Mouse (Mus musculus): ENCODE measurements around the gene Pcnp.

The Pcnp gene

GRCm38 (mm10) chr16:56036501-56036900, 7.0 kb upstream of the Pcnp start:
- in situ Hi-C loops (cut with MboI): no loop called here

- in situ Hi-C loops (cut with MboI): no loop called here
Observed at GRCm38 (mm10) chr16:56034566-56034965, 5.0 kb upstream of the Pcnp start.

GRCm38 (mm10) chr16:56028722-56029551, 602 bp downstream of the Pcnp start:
- in situ Hi-C loops (cut with MboI): no loop called here

GRCm38 (mm10) chr16:56027854-56028629, 1.5 kb downstream of the Pcnp start:
- in situ Hi-C loops (cut with MboI): no loop called here

- in situ Hi-C loops (cut with MboI): no loop called here
Observed at GRCm38 (mm10) chr16:56019660-56020059, 9.9 kb downstream of the Pcnp start.

GRCm38 (mm10) chr16:56014076-56014475, 15.5 kb downstream of the Pcnp start:
- in situ Hi-C loops (cut with MboI): no loop called here

- in situ Hi-C loops (cut with MboI): no loop called here
Observed at GRCm38 (mm10) chr16:56012789-56013743, 16.5 kb downstream of the Pcnp start.

GRCm38 (mm10) chr16:56008862-56009261, 20.7 kb downstream of the Pcnp start:
- in situ Hi-C loops (cut with MboI): no loop called here

GRCm38 (mm10) chr16:56006798-56007197, 22.7 kb downstream of the Pcnp start:
- in situ Hi-C loops (cut with MboI): no loop called here

GRCm38 (mm10) chr16:55994235-55994634, 35.3 kb downstream of the Pcnp start:
- in situ Hi-C loops (cut with MboI): no loop called here

GRCm38 (mm10) chr16:55990311-55990710, 39.2 kb downstream of the Pcnp start:
- in situ Hi-C loops (cut with MboI): no loop called here

- in situ Hi-C loops (cut with MboI): no loop called here
Observed at GRCm38 (mm10) chr16:55986001-55986400, 43.5 kb downstream of the Pcnp start.

- in situ Hi-C loops (cut with MboI): loop anchor here (5.0 kb wide), 1 partner anchor 92 kb away; no protein-coding TSS in a partner anchor
Observed at GRCm38 (mm10) chr16:55974903-55975285, 54.6 kb downstream of the Pcnp start.

- in situ Hi-C loops (cut with MboI): loop anchor here (5.0 kb wide), 1 partner anchor 93 kb away; no protein-coding TSS in a partner anchor
Observed at GRCm38 (mm10) chr16:55974256-55974902, 55.2 kb downstream of the Pcnp start.

- in situ Hi-C loops (cut with MboI): loop anchor here (5.0 kb wide), 1 partner anchor 94 kb away; no protein-coding TSS in a partner anchor
Observed at GRCm38 (mm10) chr16:55973431-55974255, 55.9 kb downstream of the Pcnp start, which contains the start of gene Zbtb11. Gene Zbtb11, plus strand, starts transcription at chr16:55973883.

GRCm38 (mm10) chr16:55972626-55973201, 56.8 kb downstream of the Pcnp start:
- in situ Hi-C loops (cut with MboI): loop anchor here (5.0 kb wide), 1 partner anchor 95 kb away; no protein-coding TSS in a partner anchor

- in situ Hi-C loops (cut with MboI): loop anchor here (5.0 kb wide), 1 partner anchor 95 kb away; no protein-coding TSS in a partner anchor
Observed at GRCm38 (mm10) chr16:55971735-55972615, 57.6 kb downstream of the Pcnp start.

GRCm38 (mm10) chr16:55970416-55970815, 59.1 kb downstream of the Pcnp start:
- in situ Hi-C loops (cut with MboI): loop anchor here (5.0 kb wide), 1 partner anchor 97 kb away; no protein-coding TSS in a partner anchor

Data from mature B cell (primary cell).